Mouse (Mus musculus) urinary bladder, postnatal 10 days (tissue): ENCODE results near the gene Zfp827.

ENCODE experiments used
- DNase-seq: peaks from one replicate; pipeline ENCODE4 v3.0.0; 2022; ENCODE audit warnings: low spot score

The Zfp827 gene

DNA sequence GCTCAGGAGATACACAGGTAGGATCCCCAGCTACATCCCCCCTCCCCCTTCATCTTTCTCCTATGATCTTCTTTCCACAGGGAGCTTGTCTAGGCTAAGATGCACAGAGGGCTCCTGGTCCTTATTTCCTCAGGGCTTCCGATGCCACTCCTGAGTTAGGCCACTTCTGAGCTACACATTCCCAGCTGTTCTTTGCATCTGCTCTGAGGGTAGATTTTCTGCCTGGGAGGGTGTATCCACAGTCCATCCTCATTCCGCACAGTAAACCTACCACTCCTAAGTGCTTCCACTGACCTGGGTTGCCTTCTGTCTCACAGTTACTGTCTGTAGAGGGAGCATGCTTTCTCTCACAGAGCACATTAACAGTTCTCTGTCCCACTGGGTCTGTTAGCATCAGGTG, 37.7 kb downstream of the Zfp827 start:
- DNase-seq = no peak

DNA sequence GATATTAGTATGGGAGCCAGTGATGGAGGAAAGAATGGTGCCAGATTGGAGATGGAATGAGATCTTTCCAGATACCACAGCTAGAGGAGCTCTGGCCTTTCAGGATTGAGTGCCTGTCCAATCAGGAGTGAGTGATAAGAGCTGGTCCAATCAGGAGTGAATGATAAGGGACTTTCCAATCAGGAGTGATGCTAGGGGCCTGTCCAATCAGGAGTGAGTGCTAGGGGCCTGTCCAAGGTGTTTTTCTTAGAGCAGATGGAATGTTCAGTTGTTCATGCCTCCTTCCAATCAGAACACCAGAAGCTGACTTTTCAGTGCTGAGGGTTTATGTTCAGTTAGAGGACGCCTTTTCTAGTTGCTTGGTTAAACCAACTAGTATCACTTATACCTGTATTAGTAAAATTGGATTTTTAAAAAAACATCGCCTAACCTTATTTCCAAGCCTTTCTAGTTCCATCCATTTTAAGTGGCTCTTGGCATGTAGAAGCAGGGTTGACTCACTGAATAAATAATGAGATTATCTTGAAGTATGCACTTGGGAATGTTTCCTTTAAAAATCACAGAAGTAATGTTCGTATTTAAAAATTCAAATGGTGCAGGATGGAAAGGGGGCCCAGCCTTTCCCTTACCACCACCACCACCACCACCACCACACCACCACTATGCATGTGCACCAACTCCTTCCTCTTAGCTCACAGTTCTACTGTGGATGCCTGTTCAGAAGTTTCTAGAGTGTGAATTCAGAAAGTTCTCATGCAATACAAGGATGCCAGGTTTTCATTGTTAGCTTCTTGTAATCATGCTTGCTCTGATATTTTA, 39.8 kb downstream of the Zfp827 start:
- DNase-seq = no peak

DNA sequence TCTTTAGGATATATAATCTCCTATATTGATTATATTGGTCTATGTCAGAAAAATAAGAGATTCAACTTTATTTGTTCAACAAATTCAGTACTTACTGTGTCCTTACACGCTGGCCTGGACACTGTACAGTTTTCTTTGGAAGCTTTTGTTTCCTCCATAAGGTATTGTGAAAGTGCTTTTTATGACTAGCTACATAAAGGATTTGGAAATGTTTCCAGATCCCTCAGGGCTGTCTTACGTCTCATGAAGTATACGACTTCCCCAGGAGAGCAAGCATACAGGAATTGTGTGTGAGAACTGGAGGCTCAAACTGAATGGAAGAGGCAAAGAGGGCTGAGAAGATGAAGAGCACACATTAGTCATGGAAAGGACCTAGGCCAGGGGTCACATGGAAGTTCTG, 45.1 kb downstream of the Zfp827 start:
- no peak for DNase-seq

DNA sequence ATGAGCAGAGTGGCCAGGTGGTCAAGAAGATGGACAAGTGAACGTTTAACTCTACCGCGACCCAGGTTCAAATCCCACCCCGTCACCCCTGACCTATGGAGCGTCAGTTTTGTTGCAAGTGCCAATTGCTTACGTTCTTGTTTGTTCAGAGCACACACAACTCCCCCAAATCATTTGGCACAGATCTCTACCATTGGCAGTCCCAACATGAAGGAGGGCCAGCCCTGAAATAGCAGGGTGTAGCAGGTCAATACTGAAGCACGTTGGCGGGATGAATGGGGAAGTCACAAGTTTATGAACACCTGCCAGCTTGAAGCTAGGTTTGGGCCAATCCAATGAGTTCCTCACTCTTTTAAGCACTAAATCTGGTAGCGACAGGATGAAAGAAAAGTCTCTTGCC, 46.7 kb downstream of the Zfp827 start:
- DNase-seq = no peak

DNA sequence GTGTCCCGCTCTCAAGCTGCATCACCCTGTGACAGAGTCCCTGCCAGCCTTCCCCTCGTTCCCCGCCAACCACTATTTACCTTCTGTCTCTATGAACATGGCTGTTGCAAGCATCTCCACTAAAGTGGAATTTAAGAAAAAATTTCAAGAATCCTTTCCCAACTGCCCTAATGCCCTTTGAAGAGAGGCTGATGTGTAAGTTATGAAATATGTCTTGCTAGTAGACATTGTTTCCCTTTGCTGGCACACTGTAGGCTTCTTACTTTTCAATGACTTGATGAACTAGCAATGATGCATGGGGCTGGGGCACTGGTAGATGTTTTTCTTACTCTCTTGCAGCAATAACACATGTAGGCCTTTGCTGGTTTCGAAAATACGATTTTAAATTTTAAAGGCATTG, 49.0 kb downstream of the Zfp827 start:
- DNase-seq = no peak

DNA sequence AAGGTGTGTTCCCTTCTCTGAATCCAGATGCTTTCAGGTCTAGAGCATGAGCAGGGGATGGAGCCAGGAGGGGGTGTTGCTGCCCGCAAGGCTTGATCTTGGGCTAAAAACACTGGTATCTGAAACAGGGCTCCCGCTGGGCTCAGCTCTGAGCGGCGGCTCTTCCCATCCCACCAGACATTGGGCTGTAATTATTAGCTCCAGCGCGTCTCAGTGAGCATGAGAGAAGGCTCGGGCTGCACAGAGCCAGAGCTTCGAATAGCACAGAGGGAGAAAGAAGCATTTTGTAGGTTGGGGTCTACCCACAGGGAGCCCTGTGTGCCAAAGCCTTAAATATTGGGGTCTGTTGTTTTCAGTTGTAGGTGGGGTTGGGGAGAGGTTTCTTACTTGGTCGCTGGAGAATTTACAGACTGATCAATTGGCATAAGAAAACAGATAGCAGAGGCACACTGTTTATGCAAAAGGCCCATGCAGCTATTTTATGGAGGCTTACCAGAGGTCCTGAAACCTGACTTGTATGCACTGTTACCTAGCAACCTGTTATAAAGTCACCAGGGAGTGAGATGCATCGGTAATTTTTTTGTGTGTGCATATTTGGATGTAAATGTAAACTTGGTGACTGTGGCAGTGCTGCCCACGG, 50.4 kb downstream of the Zfp827 start:
- DNase-seq = no peak

DNA sequence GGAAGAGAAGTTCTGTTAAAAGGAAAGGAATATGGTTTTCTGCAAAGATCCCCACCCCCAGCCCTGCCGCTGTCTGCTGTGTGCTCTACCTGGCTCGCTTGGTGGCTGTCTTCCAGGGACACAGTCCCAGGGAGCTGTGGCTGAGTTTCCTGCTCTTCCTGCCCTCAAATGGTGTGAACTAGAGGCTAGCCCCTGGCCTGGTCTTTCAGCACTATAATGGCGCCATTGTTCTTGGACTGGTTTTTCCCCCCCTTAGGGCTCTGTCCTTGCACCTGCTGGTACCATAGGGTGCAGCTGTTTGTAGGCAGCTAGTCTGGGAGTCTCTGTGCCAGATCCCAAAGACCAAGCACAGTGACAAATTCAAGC, 50.9 kb downstream of the Zfp827 start:
- no peak for DNase-seq

DNA sequence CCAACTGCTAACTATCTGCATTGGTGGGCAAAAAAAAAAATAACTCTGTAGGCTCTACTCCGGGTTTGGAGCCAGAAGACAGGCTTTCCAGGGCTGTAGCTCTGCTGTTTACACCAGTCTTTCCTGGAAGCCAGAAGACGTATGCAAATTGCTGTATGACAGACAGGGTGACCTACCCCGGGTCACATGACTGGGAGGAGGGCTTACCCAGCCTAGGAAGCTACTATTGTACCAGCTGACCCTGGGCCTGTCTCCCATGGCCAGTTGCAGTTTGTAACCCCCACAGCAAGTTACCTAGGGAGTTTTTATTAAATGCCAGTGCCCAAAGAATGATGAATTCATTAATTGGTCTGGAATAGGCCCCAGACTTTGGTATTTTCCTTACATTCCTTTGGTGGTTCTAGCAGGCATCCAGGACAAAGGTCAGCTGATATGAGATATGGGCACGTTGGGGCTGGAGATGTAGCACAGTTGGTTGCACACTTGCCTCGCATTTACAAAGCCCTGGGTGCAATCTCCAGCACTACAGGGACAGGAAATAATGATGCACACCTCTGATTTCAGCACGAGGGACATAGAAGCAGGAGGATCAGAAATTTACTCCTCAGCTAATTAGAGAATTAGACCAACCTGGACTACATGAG, 52.0 kb downstream of the Zfp827 start:
- DNase-seq = no peak

DNA sequence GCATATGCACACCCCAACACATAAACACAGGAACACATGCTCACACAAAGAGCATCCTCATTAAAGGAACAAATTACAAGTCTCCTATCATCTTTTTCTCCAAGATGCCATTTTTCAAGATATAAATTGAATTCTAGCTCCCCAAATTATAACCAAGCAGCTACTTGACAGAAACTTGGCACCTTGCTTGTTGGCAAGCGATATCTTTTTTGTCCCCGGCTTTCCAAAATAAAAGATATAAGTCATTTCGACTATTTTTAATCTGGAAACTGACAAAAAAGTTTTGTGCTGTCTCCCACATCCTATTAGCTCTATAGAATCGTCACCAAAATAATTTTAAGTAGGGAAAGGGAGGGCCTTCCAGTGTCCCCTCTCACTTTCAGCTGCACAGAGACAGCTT, 53.1 kb downstream of the Zfp827 start:
- no peak for DNase-seq

DNA sequence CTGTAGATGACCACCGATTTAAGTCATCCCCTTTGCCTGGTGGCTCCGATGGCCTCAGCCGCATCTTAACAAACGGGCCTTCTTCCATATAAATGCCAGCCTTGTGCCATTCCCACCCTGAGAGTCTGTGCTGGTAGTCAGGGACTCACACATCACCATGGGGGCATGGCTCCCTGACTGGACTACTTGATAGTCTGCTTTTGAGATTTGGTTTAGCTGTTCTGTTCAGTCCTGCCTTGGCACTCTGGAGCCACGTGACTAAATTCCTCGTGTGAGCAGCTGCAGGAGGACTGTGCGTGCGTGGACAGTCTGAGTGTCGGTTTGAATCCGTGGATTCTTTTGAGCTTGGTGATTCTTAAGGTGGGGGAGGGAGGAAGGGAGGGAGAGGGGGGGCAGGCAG, 53.7 kb downstream of the Zfp827 start:
- no peak for DNase-seq

DNA sequence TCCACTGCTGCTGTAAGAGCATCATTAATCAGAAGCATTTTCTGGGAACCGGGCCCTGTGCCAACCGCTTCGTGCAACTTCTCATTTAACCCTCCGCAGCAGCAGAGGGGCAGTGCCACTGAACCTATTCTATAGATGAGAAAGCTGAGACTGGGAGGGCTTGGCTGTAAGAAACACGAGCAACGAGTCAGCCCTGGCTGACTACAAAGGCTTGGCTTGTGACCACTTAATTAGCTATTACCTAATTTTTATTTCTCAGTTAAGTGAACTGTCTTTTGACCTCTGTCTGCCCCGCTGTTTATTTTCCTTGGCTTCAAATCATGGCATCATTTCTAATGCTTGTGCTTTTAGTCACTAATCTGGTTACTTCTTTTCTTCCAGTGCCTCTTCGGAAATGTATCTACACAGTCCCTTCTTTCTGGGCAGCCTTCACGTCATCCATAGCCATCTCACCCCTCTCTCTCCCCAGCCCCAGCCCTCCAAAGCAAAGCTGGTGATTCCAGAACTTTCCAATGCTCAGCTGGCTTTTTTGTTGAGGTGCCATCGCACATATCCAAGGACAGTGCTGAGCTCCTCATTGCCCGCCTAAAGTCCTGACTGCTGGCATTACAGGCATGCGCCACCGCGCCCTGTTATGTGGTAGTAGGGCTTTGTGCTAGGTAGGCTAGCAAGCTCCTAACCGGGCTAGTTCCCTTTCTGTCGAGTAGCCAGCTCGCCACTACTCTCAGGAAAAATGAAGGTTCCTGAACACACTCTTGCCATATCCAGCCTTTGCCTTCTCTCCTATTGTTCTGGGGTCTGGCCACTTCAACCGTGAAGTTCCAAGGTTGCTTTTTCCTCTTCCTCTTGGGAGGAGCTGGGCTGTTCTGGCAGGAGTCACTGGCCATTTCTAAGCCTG, 55.5 kb downstream of the Zfp827 start:
- no peak for DNase-seq

DNA sequence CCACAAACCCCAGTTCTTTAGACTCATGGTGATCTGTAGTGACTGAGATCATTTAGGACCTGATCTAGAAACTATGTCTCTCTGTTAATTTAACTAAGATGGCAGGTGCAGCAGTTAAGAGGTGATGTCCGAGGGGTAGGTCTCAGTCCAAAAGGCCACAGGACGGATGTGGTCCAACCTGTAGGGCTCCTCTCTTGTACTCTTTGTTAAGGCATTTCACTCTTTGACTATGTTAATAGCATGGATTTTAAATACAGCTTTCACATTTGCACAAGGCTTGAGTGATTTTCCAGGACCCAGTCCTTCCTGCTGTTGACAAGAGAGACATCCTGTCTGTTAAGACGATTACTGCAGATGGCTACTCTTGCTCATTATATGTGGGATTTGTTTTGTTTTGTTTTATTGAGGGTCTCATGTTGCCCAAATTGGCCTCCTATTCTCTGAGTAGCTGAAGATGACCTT, 56.2 kb downstream of the Zfp827 start:
- DNase-seq = no peak

DNA sequence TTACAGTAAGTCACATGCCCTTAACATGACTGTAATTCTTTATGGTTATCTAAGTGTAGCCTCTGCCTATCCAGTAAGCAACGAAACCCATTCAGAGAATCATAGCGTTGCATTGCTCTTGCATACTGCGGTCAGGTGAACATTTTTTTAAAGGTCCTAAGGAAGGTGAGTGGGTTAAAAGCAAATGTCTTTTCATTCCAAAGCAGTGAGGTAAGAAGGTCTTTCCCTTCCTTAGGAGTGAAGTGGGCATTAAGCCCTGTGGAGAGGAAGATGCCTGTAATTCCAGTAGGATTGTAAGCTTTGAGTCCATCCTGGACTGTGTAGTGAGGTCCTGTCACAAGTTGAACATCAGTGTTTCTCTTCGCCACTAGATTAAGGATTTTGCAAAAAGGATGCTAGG, 66.2 kb downstream of the Zfp827 start:
- no peak for DNase-seq

DNA sequence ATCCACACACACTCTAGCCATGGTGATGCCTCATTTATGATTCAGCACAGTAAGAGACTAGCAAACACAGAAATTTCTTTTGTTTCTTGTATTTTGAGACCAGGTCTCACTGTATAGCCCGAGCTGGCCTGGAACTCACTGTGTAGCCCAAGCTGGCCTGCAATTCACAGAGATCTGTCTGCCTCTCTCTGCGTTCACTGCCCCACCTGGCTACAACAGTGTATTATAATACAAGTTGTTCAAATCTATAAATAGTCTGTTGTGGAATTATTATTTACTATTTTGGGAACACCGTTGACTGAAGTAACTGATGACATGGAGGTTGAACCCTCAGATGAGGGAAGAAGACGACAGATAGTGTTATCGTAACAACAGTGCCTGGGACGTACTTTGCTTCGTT, 66.9 kb downstream of the Zfp827 start:
- no peak for DNase-seq

DNA sequence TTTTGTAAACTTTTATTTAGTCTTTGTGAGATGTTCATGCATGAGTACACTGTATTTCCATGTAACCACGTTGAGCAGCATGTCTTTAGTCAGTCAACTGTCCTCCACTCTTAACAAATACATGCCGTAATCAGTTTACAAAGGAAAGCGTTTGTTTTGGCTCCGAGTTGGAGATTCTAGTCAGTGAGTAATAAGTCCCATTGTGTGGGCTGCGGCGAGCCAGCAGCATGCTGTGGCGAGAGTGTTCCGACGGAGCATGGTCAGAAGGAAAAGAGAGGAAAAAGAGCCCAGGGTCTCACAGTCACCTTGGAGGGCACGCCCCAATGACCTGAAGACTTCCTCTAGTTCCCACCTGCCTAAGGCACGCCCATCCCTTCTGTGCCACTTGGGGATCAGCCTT, 68.7 kb downstream of the Zfp827 start:
- no peak for DNase-seq

DNA sequence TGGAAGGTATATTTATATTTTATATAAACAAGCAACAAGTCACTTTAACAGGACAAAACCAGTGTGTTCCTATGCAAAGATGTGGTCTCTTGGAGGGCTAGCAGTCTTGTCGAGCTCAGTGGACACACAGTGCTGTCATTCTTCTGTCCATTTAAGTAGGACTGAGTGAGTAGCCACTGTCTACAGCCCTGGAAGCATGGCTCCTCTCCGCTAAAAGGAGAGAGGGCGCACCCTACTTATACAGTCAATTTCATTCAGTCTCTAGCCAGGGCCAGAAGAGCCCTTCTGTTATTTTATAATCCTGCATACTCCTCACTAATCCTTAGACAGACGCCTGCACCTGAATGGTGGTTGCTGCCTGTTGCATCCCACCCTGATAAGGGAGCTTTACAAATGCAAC, 74.5 kb downstream of the Zfp827 start:
- DNase-seq = no peak

DNA sequence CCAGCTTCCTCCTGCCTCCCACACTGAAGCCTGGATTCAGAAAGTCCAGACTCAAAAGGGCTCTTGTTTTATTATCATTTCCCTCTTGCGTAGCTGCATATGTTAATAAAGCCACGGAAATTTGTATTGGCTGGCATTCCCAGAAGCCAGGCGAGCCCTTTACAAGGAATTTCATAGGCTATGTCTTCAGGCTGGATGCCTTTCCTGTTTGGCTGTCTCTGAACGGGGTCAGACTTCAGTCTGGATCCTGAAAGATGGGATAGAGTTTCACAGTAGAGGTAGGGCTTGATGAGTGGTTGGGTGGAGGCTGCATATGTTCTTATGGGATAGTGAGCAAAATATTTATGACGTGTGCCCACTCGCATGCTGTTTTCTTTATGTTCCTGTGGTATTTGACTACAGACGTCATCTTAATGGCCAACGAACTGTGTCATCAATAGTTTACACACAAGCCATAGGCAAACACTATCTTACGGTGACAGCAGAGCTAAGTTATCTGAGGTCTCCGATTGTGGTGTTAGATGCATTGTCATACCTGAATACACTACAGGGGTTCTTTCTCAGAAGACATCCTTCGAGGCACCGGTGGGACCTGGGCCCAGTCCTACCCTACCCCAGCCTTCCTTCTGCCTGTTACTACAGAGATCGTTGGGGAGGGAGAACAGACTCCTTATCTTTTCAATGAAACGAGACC, 75.1 kb downstream of the Zfp827 start:
- DNase-seq = no peak

DNA sequence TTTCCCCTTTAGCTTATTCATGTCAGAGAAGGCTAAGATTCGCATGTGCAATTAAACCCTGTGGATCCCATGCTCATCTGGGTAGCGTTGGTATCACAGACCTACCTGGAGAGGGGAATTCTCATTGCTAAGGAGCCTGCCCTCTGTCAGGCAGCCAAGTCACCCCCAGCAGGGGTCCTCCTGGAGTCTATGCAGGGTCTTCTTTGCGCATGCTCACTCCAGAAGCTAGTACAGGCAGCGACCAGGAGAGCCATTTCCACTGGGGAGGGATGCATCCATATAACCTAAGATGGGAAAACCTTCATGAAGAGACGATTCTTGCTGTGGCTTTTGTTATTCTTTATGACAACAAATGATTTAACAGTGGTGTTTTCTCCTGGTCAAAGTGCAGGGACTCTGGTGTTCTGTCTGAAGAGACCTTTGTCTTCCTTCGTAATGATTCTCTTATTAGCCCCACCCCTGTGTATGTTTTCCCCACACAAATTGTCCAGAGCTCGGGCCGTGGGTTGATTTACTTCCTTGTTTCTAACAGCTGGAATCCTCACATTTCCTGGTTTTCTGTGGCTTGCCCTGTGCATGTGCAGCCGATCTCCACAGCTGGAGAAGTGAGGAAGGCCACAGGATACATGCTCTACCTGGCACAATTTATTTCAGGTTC, 75.8 kb downstream of the Zfp827 start:
- DNase-seq = no peak

DNA sequence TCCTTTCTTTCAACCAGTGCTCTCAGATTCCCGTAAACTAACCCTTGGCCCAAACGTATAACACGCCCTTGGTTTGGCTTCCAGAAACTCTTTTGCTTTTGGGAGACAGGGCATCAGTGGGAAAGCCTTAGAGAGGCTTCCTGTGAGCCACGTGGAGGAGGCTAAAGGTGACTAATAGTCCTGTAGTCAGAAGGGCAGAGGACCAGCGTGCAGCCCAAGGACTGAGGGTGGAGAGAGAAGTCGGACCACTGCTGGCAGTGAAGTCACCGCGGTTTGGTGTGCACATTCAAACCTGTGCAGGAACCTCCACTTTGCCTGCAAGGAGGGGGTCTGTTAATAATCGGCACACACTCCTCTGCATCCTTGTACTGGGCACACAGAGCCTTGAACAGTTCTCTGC, 76.4 kb downstream of the Zfp827 start:
- no peak for DNase-seq

DNA sequence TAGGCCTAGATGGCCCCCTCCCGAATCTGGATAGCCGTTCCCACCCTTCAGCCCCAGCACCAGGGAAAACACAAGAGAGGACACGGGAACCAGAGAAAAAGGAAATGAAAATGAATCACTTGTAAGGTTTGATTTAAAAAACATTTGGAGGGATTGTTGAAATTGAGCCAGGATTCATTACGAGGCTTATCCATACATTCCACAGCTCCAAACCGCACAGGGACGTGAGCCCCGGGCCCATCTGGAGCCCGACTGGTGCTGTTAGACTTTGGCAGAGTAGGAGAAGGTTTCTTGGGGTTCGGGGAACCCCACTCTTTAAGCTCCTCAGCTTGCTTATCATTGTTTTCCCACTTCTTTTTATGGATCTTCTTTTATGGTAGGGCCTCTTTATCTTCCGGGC, 76.9 kb downstream of the Zfp827 start:
- no peak for DNase-seq

DNA sequence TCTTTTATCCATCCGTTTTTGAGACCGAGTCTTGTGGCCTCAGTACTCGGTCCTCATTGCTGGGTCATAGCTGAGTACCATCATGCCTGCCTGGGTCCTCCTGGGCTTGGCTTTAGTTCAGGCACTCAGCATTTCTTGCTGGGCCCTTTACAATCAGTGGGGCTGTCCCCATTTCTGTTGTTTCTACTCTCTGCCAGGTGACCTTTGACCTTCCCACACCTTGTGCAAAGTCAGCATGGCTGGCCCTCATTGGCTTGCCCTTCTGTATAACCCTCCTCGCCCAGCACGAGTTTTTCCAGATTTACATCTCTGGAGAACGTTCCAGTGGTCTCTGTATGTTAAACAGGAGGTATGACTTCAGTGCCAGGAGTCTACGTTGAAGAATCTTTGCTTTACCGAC, 83.2 kb downstream of the Zfp827 start:
- no peak for DNase-seq
